Mouse (Mus musculus): ENCODE data around the gene Mcam. TPM values are rescaled to one million over a fixed set of nuclear protein-coding genes. Genes with fewer than 3 reads are reported as not detected.

Gene Mcam
- polyA plus RNA-seq, 1 experiment: 21.7 TPM

GRCm38 (mm10) chr9:44182260-44182659 is 48.0 kb downstream of the Mcam start:
- Histone ChIP-seq H3K36me3 (ENCODE audit: control insufficient read depth, insufficient read depth) (peaks cover 3% of the 10 kb centered on the region), H3K79me2 (ENCODE audit: control insufficient read depth, insufficient read depth) (peaks cover 26% of the 10 kb centered on the region), H3K27me3 (ENCODE audit: control insufficient read depth, insufficient read depth, insufficient read length) (no peaks in the 10 kb centered on the region), H3ac (ENCODE audit: control insufficient read depth, insufficient read length, low read depth) (no peak overlapping the region), H3K4me3 (ENCODE audit: insufficient read depth, poor library complexity, severe bottlenecking) (no peak overlapping the region), H3K79me3 (ENCODE audit: low read depth) (peaks cover 6% of the 10 kb centered on the region)
- no peak for TF ChIP-seq MAX (IDR thresholded peaks at IDR 0.05)
- TF ChIP-seq CTCF (IDR thresholded peaks at IDR 0.05; ENCODE audit: control insufficient read depth, insufficient read depth, insufficient read length): no peak
- TF ChIP-seq USF1 (IDR thresholded peaks at IDR 0.05; ENCODE audit: low read depth): no peak
- TF ChIP-seq MYOD1 (IDR thresholded peaks at IDR 0.05; ENCODE audit: control insufficient read depth, insufficient read length, low read depth): no peak
- TF ChIP-seq FOSL1 (IDR thresholded peaks at IDR 0.05; ENCODE audit: insufficient read depth, low read length, poor library complexity, severe bottlenecking): no peak
- no peak for TF ChIP-seq CEBPB (IDR thresholded peaks at IDR 0.05; ENCODE audit: low read depth)
- TF ChIP-seq MYOG (IDR thresholded peaks at IDR 0.05; ENCODE audit: control insufficient read depth, extremely low read depth, insufficient read length): no peak

- no peak overlapping the region for H3K4me3 ChIP-seq (ENCODE audit: insufficient read depth, poor library complexity, severe bottlenecking)
- H3K27me3 ChIP-seq (ENCODE audit: control insufficient read depth, insufficient read depth, insufficient read length): no peaks in the 10 kb centered on the region
- H3K36me3 ChIP-seq (ENCODE audit: control insufficient read depth, insufficient read depth): no peaks in the 10 kb centered on the region
- TF ChIP-seq FOSL1 (IDR thresholded peaks at IDR 0.05; ENCODE audit: insufficient read depth, low read length, poor library complexity, severe bottlenecking) (no peak), MAX (IDR thresholded peaks at IDR 0.05) (no peak), CTCF (IDR thresholded peaks at IDR 0.05; ENCODE audit: control insufficient read depth, insufficient read depth, insufficient read length) (no peak), MYOG (IDR thresholded peaks at IDR 0.05; ENCODE audit: control insufficient read depth, extremely low read depth, insufficient read length) (no peak), CEBPB (IDR thresholded peaks at IDR 0.05; ENCODE audit: low read depth) (no peak), MYOD1 (IDR thresholded peaks at IDR 0.05; ENCODE audit: control insufficient read depth, insufficient read length, low read depth) (no peak), USF1 (IDR thresholded peaks at IDR 0.05; ENCODE audit: low read depth) (no peak)
- peaks cover 6% of the 10 kb centered on the region for H3K79me3 ChIP-seq (ENCODE audit: low read depth)
- H3ac ChIP-seq (ENCODE audit: control insufficient read depth, insufficient read length, low read depth): no peak overlapping the region
- H3K79me2 ChIP-seq (ENCODE audit: control insufficient read depth, insufficient read depth): peaks cover 55% of the 10 kb centered on the region
Observed at GRCm38 (mm10) chr9:44188223-44188622, 54.0 kb downstream of the Mcam start.

GRCm38 (mm10) chr9:44191166-44191565 is 56.9 kb downstream of the Mcam start:
- Histone ChIP-seq H3K79me2 (ENCODE audit: control insufficient read depth, insufficient read depth) (peaks cover 51% of the 10 kb centered on the region), H3ac (ENCODE audit: control insufficient read depth, insufficient read length, low read depth) (no peak overlapping the region), H3K27me3 (ENCODE audit: control insufficient read depth, insufficient read depth, insufficient read length) (no peaks in the 10 kb centered on the region), H3K4me3 (ENCODE audit: insufficient read depth, poor library complexity, severe bottlenecking) (no peak overlapping the region), H3K36me3 (ENCODE audit: control insufficient read depth, insufficient read depth) (peaks cover 4% of the 10 kb centered on the region), H3K79me3 (ENCODE audit: low read depth) (peaks cover 9% of the 10 kb centered on the region)
- TF ChIP-seq MAX (IDR thresholded peaks at IDR 0.05) (no peak), CEBPB (IDR thresholded peaks at IDR 0.05; ENCODE audit: low read depth) (peak; percentile 31), CTCF (IDR thresholded peaks at IDR 0.05; ENCODE audit: control insufficient read depth, insufficient read depth, insufficient read length) (no peak), MYOD1 (IDR thresholded peaks at IDR 0.05; ENCODE audit: control insufficient read depth, insufficient read length, low read depth) (no peak)

GRCm38 (mm10) chr9:44192312-44192711 is 58.0 kb downstream of the Mcam start:
- Histone ChIP-seq H3K27me3 (ENCODE audit: control insufficient read depth, insufficient read depth, insufficient read length) (no peaks in the 10 kb centered on the region), H3K36me3 (ENCODE audit: control insufficient read depth, insufficient read depth) (peaks cover 4% of the 10 kb centered on the region)
- TF ChIP-seq MYOG (IDR thresholded peaks at IDR 0.05; ENCODE audit: control insufficient read depth, extremely low read depth, insufficient read length) (no peak), CEBPB (IDR thresholded peaks at IDR 0.05; ENCODE audit: low read depth) (no peak), MYOD1 (IDR thresholded peaks at IDR 0.05; ENCODE audit: control insufficient read depth, insufficient read length, low read depth) (no peak), FOSL1 (IDR thresholded peaks at IDR 0.05; ENCODE audit: insufficient read depth, low read length, poor library complexity, severe bottlenecking) (no peak), MAX (IDR thresholded peaks at IDR 0.05) (no peak), USF1 (IDR thresholded peaks at IDR 0.05; ENCODE audit: low read depth) (no peak)

More at GRCm38 (mm10) chr9:44192312-44192711, 58.0 kb downstream of the Mcam start:
- Histone ChIP-seq H3ac (ENCODE audit: control insufficient read depth, insufficient read length, low read depth) (no peak overlapping the region), H3K4me3 (ENCODE audit: insufficient read depth, poor library complexity, severe bottlenecking) (no peak overlapping the region), H3K79me2 (ENCODE audit: control insufficient read depth, insufficient read depth) (peaks cover 55% of the 10 kb centered on the region), H3K79me3 (ENCODE audit: low read depth) (peaks cover 12% of the 10 kb centered on the region)

Other genes starting within 250 kb of the Mcam start
- gene Thy1, start 91.1 kb upstream of the Mcam start, polyA plus RNA-seq (2012; fragmentation: generic; extraction: Trizol): not detected
- gene Usp2, start 67.4 kb upstream of the Mcam start, polyA plus RNA-seq (2012; fragmentation: generic; extraction: Trizol): 0.73 TPM
- gene Mfrp, start 32.7 kb upstream of the Mcam start, polyA plus RNA-seq (2012; fragmentation: generic; extraction: Trizol): 0.05 TPM
- gene C1qtnf5, start 27.2 kb upstream of the Mcam start, polyA plus RNA-seq (2012; fragmentation: generic; extraction: Trizol): 0.15 TPM
- 0.05 TPM for gene Gm49380, start 21.0 kb upstream of the Mcam start, polyA plus RNA-seq (2012; fragmentation: generic; extraction: Trizol)
- 52.6 TPM for gene Rnf26, start 21.0 kb upstream of the Mcam start, polyA plus RNA-seq (2012; fragmentation: generic; extraction: Trizol)
- gene Cbl, start 99.6 kb downstream of the Mcam start, polyA plus RNA-seq (2012; fragmentation: generic; extraction: Trizol): 8.2 TPM
- gene Ccdc153, start 106.2 kb downstream of the Mcam start, polyA plus RNA-seq (2012; fragmentation: generic; extraction: Trizol): 0.04 TPM
- not detected for gene Pdzd3, start 117.0 kb downstream of the Mcam start, polyA plus RNA-seq (2012; fragmentation: generic; extraction: Trizol)
- 3.4 TPM for gene Nlrx1, start 134.1 kb downstream of the Mcam start, polyA plus RNA-seq (2012; fragmentation: generic; extraction: Trizol)
- 0.21 TPM for gene Abcg4, start 154.1 kb downstream of the Mcam start, polyA plus RNA-seq (2012; fragmentation: generic; extraction: Trizol)
- 9.1 TPM for gene Hinfp, start 171.2 kb downstream of the Mcam start, polyA plus RNA-seq (2012; fragmentation: generic; extraction: Trizol)
- gene C2cd2l, start 185.8 kb downstream of the Mcam start, polyA plus RNA-seq (2012; fragmentation: generic; extraction: Trizol): 18.8 TPM
- gene Dpagt1, start 191.6 kb downstream of the Mcam start, polyA plus RNA-seq (2012; fragmentation: generic; extraction: Trizol): 34.0 TPM
- 347 TPM for gene H2afx, start 200.2 kb downstream of the Mcam start, polyA plus RNA-seq (2012; fragmentation: generic; extraction: Trizol)
- gene Hmbs, start 209.8 kb downstream of the Mcam start, polyA plus RNA-seq (2012; fragmentation: generic; extraction: Trizol): 59.6 TPM
- 26.1 TPM for gene Vps11, start 227.2 kb downstream of the Mcam start, polyA plus RNA-seq (2012; fragmentation: generic; extraction: Trizol)
- gene Hyou1, start 245.0 kb downstream of the Mcam start, polyA plus RNA-seq (2012; fragmentation: generic; extraction: Trizol): 68.3 TPM

Measured in C2C12 (cell line).